Mouse (Mus musculus): ENCODE results near the gene Adh7.

DNA sequence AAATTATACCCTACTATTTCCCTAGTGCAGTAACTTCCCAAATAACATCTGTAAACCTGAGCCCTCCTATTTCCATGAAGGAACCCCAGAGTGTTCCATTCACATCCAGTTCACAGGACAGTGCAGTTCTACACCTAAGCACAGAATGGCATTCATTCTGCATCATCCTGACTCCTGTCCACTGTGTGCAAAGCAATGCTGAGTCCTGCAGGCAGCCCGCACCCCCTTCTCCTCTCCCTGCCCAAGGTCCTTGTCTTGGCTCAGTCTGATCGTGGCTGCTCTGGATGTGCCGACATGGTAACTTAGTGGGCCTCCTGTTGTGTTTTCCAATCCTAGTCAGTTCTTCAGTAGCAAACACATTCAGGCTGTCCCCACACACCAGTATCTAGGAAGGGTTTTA lies 12.7 kb downstream of the Adh7 start:
- TF ChIP-seq CTCF (IDR thresholded peaks at IDR 0.05; ENCODE audit: extremely low read depth, insufficient read depth, insufficient read length, insufficient replicate concordance): no peak
- no peak for TF ChIP-seq POLR2A (IDR thresholded peaks at IDR 0.05; ENCODE audit: low read depth, low read length)
